Mouse (Mus musculus) limb, embryonic 13.5 days (tissue): ENCODE results near the gene Pate2. TPM values are rescaled to one million over a fixed set of nuclear protein-coding genes. Genes with fewer than 3 reads are reported as not detected.

ENCODE experiments used
- ATAC-seq: fragments of 200-750 bp; cut with Nextera tagmentation; 2 replicates; pipeline ENCODE4 v1.8.0; 2017; ENCODE audit warnings: low read depth, moderate number of reproducible peaks, moderate TSS enrichment; ENCODE audit not compliant: low FRiP score
- H3K27ac ChIP-seq: fragments of 300-500 bp; sonication (generic); 2 replicates; pipeline ENCODE4 v1.5.1; 2015; ENCODE audit warnings: inconsistent platforms, mild to moderate bottlenecking, moderate library complexity
- H3K27me3 ChIP-seq: fragments of 300-500 bp; sonication (generic); 2 replicates; pipeline ENCODE4 v1.6.1; 2015; ENCODE audit warnings: mild to moderate bottlenecking, inconsistent platforms
- H3K36me3 ChIP-seq: fragments of 300-500 bp; sonication (generic); 2 replicates; pipeline ENCODE4 v1.6.1; 2015; ENCODE audit warnings: inconsistent platforms, mild to moderate bottlenecking, moderate library complexity
- H3K4me1 ChIP-seq: fragments of 300-500 bp; sonication (generic); 2 replicates; pipeline ENCODE4 v1.6.1; 2015; ENCODE audit warnings: inconsistent platforms
- H3K4me2 ChIP-seq: fragments of 300-500 bp; sonication (generic); replicated peaks from 2 replicates; pipeline ENCODE4 v1.6.1; 2015; ENCODE audit warnings: inconsistent platforms, mild to moderate bottlenecking, moderate library complexity
- H3K4me3 ChIP-seq: fragments of 300-500 bp; sonication (generic); 2 replicates; pipeline ENCODE4 v1.5.1; 2015; ENCODE audit warnings: moderate library complexity, mild to moderate bottlenecking, inconsistent platforms
- H3K9ac ChIP-seq: fragments of 300-500 bp; sonication (generic); 2 replicates; pipeline ENCODE4 v1.6.1; 2015; ENCODE audit warnings: mild to moderate bottlenecking, inconsistent platforms
- H3K9me3 ChIP-seq: fragments of 300-500 bp; sonication (generic); 2 replicates; pipeline ENCODE4 v1.6.1; 2016; ENCODE audit warnings: inconsistent platforms
- WGBS: fragments of 180-500 bp; shearing (Covaris S2); methylation state at CpG from one replicate; pipeline ENCODE4 v1.1.7; 2015; 5-methylcytosine and 5-hydroxymethylcytosine counted together
- polyA plus RNA-seq: library from polyadenylated mRNA; unstranded; fragments of >200 nt; fragmentation: Nextera tagmentation; extraction: Ambion mirVana; gene quantifications from 2 replicates; pipeline ENCODE4 v1.2.1, GENCODE M21; 2015

Gene Pate2
- polyA plus RNA-seq, 1 experiment from 2014 or later = 1.0 TPM

- peaks cover 8% of the 10 kb centered on the region; the same call in 1 of the 2 replicates for H3K27me3 ChIP-seq
- peaks cover 12% of the 10 kb centered on the region for H3K36me3 ChIP-seq
- H3K27ac ChIP-seq = peak overlapping the region; percentile 75
- H3K4me2 ChIP-seq = peak overlapping the region; percentile 98
- 2% methylated on average over 31 of the region's 31 CpGs for WGBS
- peak overlapping the region; percentile 73 for H3K4me3 ChIP-seq
- H3K9me3 ChIP-seq = no peaks in the 10 kb centered on the region
- peak overlapping the region; percentile 78 for H3K9ac ChIP-seq
- peak; percentile 93 for ATAC-seq
- peaks cover 21% of the 10 kb centered on the region for H3K4me1 ChIP-seq
Observed at GRCm38 (mm10) chr9:35559009-35559890, 10.8 kb upstream of the Pate2 start.

GRCm38 (mm10) chr9:35561076-35561475 is 9.0 kb upstream of the Pate2 start:
- 95% methylated on average over 11 of the region's 11 CpGs for WGBS
- no peaks in the 10 kb centered on the region for H3K9me3 ChIP-seq

GRCm38 (mm10) chr9:35561583-35561982 is 8.5 kb upstream of the Pate2 start:
- Histone ChIP-seq H3K36me3 (peaks cover 34% of the 10 kb centered on the region), H3K4me2 (no peak overlapping the region), H3K27me3 (peaks cover 8% of the 10 kb centered on the region; the same call in 1 of the 2 replicates), H3K27ac (no peak overlapping the region), H3K4me1 (peaks cover 21% of the 10 kb centered on the region), H3K4me3 (no peak overlapping the region), H3K9me3 (no peaks in the 10 kb centered on the region), H3K9ac (no peak overlapping the region)
- 91% methylated on average over 6 of the region's 6 CpGs for WGBS
- ATAC-seq = no peak

More at GRCm38 (mm10) chr9:35561076-35561475, 9.0 kb upstream of the Pate2 start:
- H3K4me3 ChIP-seq = no peak overlapping the region
- peaks cover 8% of the 10 kb centered on the region; the same call in 1 of the 2 replicates for H3K27me3 ChIP-seq
- peaks cover 29% of the 10 kb centered on the region for H3K36me3 ChIP-seq
- H3K9ac ChIP-seq = no peak overlapping the region
- H3K27ac ChIP-seq = no peak overlapping the region
- no peak overlapping the region for H3K4me2 ChIP-seq
- no peak for ATAC-seq
- H3K4me1 ChIP-seq = peaks cover 21% of the 10 kb centered on the region

GRCm38 (mm10) chr9:35564536-35565240 is 5.4 kb upstream of the Pate2 start:
- Histone ChIP-seq H3K36me3 (peaks cover 50% of the 10 kb centered on the region), H3K9ac (no peak overlapping the region), H3K9me3 (no peaks in the 10 kb centered on the region), H3K4me3 (no peak overlapping the region), H3K4me1 (peaks cover 21% of the 10 kb centered on the region), H3K27ac (no peak overlapping the region), H3K4me2 (no peak overlapping the region), H3K27me3 (no peaks in the 10 kb centered on the region)
- ATAC-seq = no peak
- WGBS = 90% methylated on average over 5 of the region's 5 CpGs

GRCm38 (mm10) chr9:35567995-35568394 is 2.1 kb upstream of the Pate2 start:
- peaks cover 38% of the 10 kb centered on the region for H3K36me3 ChIP-seq
- H3K27ac ChIP-seq = no peak overlapping the region
- no peak overlapping the region; the same call in 1 of the 2 replicates for H3K4me3 ChIP-seq
- H3K4me1 ChIP-seq = peaks cover 16% of the 10 kb centered on the region
- no peak for ATAC-seq
- H3K27me3 ChIP-seq = 0 out of 2 replicates have a peak, but pooled peaks cover 5% of the 10 kb centered on the region
- H3K9ac ChIP-seq = no peak overlapping the region
- WGBS = 83% methylated on average over 3 of the region's 3 CpGs
- H3K4me2 ChIP-seq = no peak overlapping the region
- H3K9me3 ChIP-seq = no peaks in the 10 kb centered on the region

GRCm38 (mm10) chr9:35570663-35571062 is 579 bp downstream of the Pate2 start:
- peaks cover 25% of the 10 kb centered on the region for H3K36me3 ChIP-seq
- peaks cover 21% of the 10 kb centered on the region for H3K4me1 ChIP-seq
- no peak for ATAC-seq
- no peaks in the 10 kb centered on the region for H3K9me3 ChIP-seq
- WGBS = 10% methylated on average over 5 of the region's 5 CpGs
- H3K4me2 ChIP-seq = peak overlapping the region; percentile 62
- peak overlapping the region; percentile 81 for H3K9ac ChIP-seq
- H3K4me3 ChIP-seq = peak overlapping the region; percentile 76
- peaks cover 22% of the 10 kb centered on the region for H3K27me3 ChIP-seq
- H3K27ac ChIP-seq = no peak overlapping the region

GRCm38 (mm10) chr9:35574416-35574815 is 4.3 kb downstream of the Pate2 start:
- H3K9ac ChIP-seq = peak overlapping the region; percentile 48; the same call in 1 of the 2 replicates
- 2% methylated on average over 32 of the region's 32 CpGs for whole genome bisulfite sequencing

GRCm38 (mm10) chr9:35587674-35588073 is 17.6 kb downstream of the Pate2 start:
- no peaks in the 10 kb centered on the region for H3K27me3 ChIP-seq
- no peak overlapping the region for H3K9ac ChIP-seq
- ATAC-seq = no peak

More at GRCm38 (mm10) chr9:35574416-35574815, 4.3 kb downstream of the Pate2 start:
- Histone ChIP-seq H3K27ac (no peak overlapping the region), H3K4me2 (peak overlapping the region; percentile 67), H3K4me1 (peaks cover 8% of the 10 kb centered on the region; the same call in 1 of the 2 replicates), H3K4me3 (peak overlapping the region; percentile 38), H3K9me3 (no peaks in the 10 kb centered on the region), H3K36me3 (no peaks in the 10 kb centered on the region), H3K27me3 (peaks cover 25% of the 10 kb centered on the region)
- ATAC-seq = no peak

GRCm38 (mm10) chr9:35592903-35593302 is 22.8 kb downstream of the Pate2 start:
- WGBS = 12% methylated on average over 2 of the region's 2 CpGs
- Histone ChIP-seq H3K36me3 (no peaks in the 10 kb centered on the region), H3K4me2 (no peak overlapping the region), H3K4me1 (no peaks in the 10 kb centered on the region), H3K27ac (no peak overlapping the region), H3K9me3 (no peaks in the 10 kb centered on the region), H3K4me3 (no peak overlapping the region), H3K9ac (no peak overlapping the region), H3K27me3 (no peaks in the 10 kb centered on the region)
- ATAC-seq = no peak

More at GRCm38 (mm10) chr9:35587674-35588073, 17.6 kb downstream of the Pate2 start:
- no peak overlapping the region for H3K4me2 ChIP-seq
- no peaks in the 10 kb centered on the region for H3K4me1 ChIP-seq
- H3K36me3 ChIP-seq = no peaks in the 10 kb centered on the region
- H3K4me3 ChIP-seq = no peak overlapping the region
- no peaks in the 10 kb centered on the region for H3K9me3 ChIP-seq
- no peak overlapping the region for H3K27ac ChIP-seq
- 33% methylated on average over 1 of the region's 1 CpGs for WGBS

- no peak overlapping the region for H3K4me2 ChIP-seq
- WGBS = 70% methylated on average over 8 of the region's 8 CpGs
- no peaks in the 10 kb centered on the region for H3K27me3 ChIP-seq
- H3K9ac ChIP-seq = no peak overlapping the region
- no peak overlapping the region for H3K27ac ChIP-seq
- H3K4me1 ChIP-seq = no peaks in the 10 kb centered on the region
- H3K36me3 ChIP-seq = no peaks in the 10 kb centered on the region
- no peak overlapping the region for H3K4me3 ChIP-seq
- H3K9me3 ChIP-seq = no peaks in the 10 kb centered on the region
- ATAC-seq = no peak
Observed at GRCm38 (mm10) chr9:35607647-35608405, 37.7 kb downstream of the Pate2 start.

- Histone ChIP-seq H3K9ac (no peak within 1 kb of the TSS), H3K9me3 (no peaks in the 10 kb centered on the region), H3K4me3 (no peak within 1 kb of the TSS), H3K4me1 (no peaks in the 10 kb centered on the region), H3K36me3 (no peaks in the 10 kb centered on the region), H3K27me3 (no peaks in the 10 kb centered on the region), H3K4me2 (no peak within 1 kb of the TSS), H3K27ac (no peak within 1 kb of the TSS)
- 79% methylated on average over 1 of the region's 1 CpGs for WGBS
- no peak for ATAC-seq
Observed at GRCm38 (mm10) chr9:35611841-35612240, 41.8 kb downstream of the Pate2 start, which contains the start of gene Pate4. Gene Pate4, minus strand, starts transcription at chr9:35611941.
